ENCODE assay signal across 8 mouse cellular contexts in genomic region chr15:24407691-24408090, GRCm38 (mm10).
DNase-seq lines count a peak whose midpoint lies in the region; ATAC-seq lines count a peak whose summit lies in the region.

No protein-coding gene starts in this region.

- peak; percentile 13 for DNase-seq in adrenal gland, adult 2 months
- DNase-seq in adrenal gland, adult 8-10 months = no peak
- DNase-seq in testis, postnatal 10 days (ENCODE audit: low spot score) = peak; percentile 75
- DNase-seq in testis, postnatal 14 days (ENCODE audit: low spot score) = no peak
- peak; percentile 11 for DNase-seq in fibroblast of lung, adult 2 months (ENCODE audit: low read depth)
- DNase-seq in layer of hippocampus, postnatal 14 days (ENCODE audit: low spot score in 2 of 2) = peak; percentile 19 to 61
- DNase-seq in right cerebral cortex, adult 2 months (ENCODE audit: low spot score in 2 of 2) = peak; percentile 75 to 85

- no peak for ATAC-seq in erythroid progenitor cell, adult 5-6 weeks (replicated peaks; ENCODE audit: low FRiP score, poor library complexity, severe bottlenecking)

Comparison
In these comparisons a context has a peak if more than half of its experiments do, and no peak if none do; other contexts are left out.
1. DNase-seq: peak in adrenal gland, adult 2 months (single experiment), testis, postnatal 10 days (single experiment), fibroblast of lung, adult 2 months (single experiment), layer of hippocampus, postnatal 14 days (2 of 2) and right cerebral cortex, adult 2 months (2 of 2); none in adrenal gland, adult 8-10 months (single experiment) and testis, postnatal 14 days (single experiment).